Mouse (Mus musculus) erythroblast, embryonic 14.5 days (primary cell): ENCODE measurements around the gene Syp. TPM values are rescaled to one million over a fixed set of nuclear protein-coding genes. Genes with fewer than 3 reads are reported as not detected.

Source experiments
- H3K27me3 ChIP-seq: 2 replicates; pipeline ENCODE4 v1.6.1; 2012; ENCODE audit warnings: inconsistent platforms; ENCODE audit not compliant: control insufficient read depth
- H3K36me3 ChIP-seq: 2 replicates; pipeline ENCODE4 v1.6.1; 2012; ENCODE audit warnings: mild to moderate bottlenecking, inconsistent platforms; ENCODE audit not compliant: control insufficient read depth
- H3K4me1 ChIP-seq: 2 replicates; pipeline ENCODE4 v1.6.1; 2012; ENCODE audit warnings: inconsistent platforms; ENCODE audit not compliant: control insufficient read depth
- H3K4me3 ChIP-seq: replicated peaks from 2 replicates; pipeline ENCODE3; 2012; ENCODE audit warnings: moderate library complexity, mild to moderate bottlenecking, inconsistent platforms
- H3K9me3 ChIP-seq: 2 replicates; pipeline ENCODE4 v1.6.1; 2012; ENCODE audit warnings: low read length, inconsistent platforms, mixed read lengths; ENCODE audit not compliant: control insufficient read depth
- GATA1 ChIP-seq: IDR thresholded peaks from 2 replicates; pipeline ENCODE4 v1.6.1; 2012; ENCODE audit warnings: low read length, inconsistent platforms, mixed read lengths
- TAL1 ChIP-seq: IDR thresholded peaks from 3 replicates; pipeline ENCODE4 v1.6.1; 2012; ENCODE audit warnings: low read length, inconsistent platforms, mixed read lengths
- polyA plus RNA-seq: library from polyadenylated mRNA; stranded (reverse); fragments of >175 nt; gene quantifications from 2 replicates; pipeline ENCODE4 v1.2.3, GENCODE M21; 2012

Gene Syp
- polyA plus RNA-seq, 1 experiment = 0.04 TPM

DNA sequence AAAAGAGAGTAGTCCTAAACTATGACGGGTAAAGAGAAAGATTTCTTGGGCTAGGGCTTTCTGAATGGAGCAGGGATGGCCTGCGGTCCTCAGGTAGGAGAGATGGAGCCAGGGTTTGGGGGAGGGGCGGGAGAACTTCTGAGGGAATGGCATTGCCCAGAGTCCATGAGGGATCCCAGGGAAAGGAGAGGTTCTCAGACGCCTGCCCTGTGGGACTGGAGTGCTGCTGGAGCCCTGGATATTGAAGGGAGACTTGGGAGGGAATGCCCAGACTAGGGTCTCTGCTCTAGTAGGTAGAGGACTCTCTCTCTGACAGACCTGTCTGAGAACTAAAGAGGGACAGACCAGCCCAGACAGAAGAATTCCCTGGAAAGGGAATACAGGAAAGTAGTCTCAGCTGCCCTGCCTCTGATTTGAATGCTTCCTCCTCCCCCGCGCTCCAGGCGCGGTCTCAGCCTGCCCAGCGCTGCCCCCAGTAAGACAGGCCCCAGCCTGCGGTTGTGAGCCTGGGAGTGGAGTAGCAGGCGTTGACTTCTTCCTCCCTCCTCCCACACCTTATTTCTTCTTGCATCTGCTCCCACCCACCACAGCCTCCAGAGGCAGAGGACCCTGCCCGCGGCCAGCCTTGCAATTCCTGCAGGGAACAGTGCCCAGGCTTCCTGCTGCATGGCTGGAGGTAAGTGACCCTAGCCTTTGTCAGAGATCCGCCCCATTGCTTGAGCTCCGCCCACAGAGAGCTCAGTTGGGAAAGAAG is 19.9 kb downstream of the Syp start:
- H3K36me3 ChIP-seq = no peaks in the 10 kb centered on the region
- H3K4me3 ChIP-seq = no peak overlapping the region
- H3K9me3 ChIP-seq = no peaks in the 10 kb centered on the region
- TF ChIP-seq GATA1 = no peak
- TF ChIP-seq TAL1 = no peak
- H3K27me3 ChIP-seq = peaks cover 13% of the 10 kb centered on the region
- peaks cover 6% of the 10 kb centered on the region for H3K4me1 ChIP-seq

DNA sequence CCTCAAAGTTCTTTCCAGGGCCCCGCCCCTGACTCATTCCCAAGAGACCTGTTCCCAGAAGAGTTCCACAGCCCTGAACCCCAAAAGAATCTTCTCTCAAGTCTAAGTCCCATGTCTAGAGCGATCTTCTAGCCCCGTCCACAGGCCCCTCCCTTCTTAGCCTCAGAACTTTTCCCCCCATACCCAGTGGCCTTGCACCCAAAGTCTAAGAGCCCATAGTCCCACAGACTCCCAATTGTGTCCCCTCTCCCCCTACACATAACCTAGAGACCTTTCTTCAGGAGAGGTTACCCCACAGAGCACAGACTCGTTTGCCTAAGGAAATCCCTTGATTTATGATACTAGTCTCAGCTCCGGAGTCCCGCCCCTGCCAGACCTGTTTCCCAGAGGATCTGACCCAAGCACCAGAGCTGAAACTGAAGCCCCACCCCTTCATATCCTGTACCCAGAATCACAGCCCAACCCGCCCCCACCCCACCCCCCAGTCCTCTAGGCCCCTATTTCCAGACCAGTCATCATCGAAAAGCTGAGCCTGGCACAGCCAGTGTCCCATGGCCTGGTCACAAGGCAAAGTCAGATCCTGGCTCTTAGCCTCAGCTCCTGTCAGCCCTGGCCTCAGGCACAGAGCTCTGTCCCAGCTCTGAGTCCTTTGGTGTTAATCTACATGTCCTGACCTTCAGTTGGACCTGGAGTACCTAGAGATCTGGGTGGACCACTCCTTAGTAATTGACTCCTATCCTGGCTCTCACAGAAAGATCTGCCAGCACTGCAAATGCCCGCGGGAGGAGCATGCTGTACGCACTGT is 20.7 kb downstream of the Syp start:
- H3K9me3 ChIP-seq = no peaks in the 10 kb centered on the region
- TF ChIP-seq GATA1 = no peak
- no peak for TF ChIP-seq TAL1
- peaks cover 6% of the 10 kb centered on the region for H3K4me1 ChIP-seq
- no peaks in the 10 kb centered on the region for H3K36me3 ChIP-seq
- H3K27me3 ChIP-seq = peaks cover 13% of the 10 kb centered on the region
- H3K4me3 ChIP-seq = no peak overlapping the region

DNA sequence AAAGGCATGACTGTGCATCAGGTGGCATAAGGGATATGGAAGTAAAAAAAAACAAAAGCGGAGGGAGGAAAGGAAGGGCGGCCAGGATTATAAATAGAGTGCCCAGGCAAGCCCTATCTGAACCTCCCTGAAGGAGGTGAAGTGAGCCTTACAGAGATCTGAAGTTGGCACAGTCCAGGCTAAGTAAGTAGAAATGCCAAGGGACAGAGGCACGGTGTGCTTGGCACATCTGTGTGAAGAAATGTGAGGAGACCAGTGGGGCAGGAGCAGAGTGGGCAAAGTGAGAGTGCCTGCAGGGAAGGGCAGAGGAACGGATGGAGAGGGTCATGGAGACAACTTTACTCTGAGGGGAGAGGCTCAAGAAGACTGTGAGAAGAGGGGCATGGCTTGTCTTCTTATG is 22.8 kb downstream of the Syp start:
- Histone ChIP-seq H3K4me1 (peaks cover 6% of the 10 kb centered on the region), H3K9me3 (no peaks in the 10 kb centered on the region), H3K4me3 (no peak overlapping the region), H3K36me3 (no peaks in the 10 kb centered on the region; the same call in 1 of the 2 replicates), H3K27me3 (peaks cover 13% of the 10 kb centered on the region)
- TF ChIP-seq GATA1 (no peak), TAL1 (no peak)

DNA sequence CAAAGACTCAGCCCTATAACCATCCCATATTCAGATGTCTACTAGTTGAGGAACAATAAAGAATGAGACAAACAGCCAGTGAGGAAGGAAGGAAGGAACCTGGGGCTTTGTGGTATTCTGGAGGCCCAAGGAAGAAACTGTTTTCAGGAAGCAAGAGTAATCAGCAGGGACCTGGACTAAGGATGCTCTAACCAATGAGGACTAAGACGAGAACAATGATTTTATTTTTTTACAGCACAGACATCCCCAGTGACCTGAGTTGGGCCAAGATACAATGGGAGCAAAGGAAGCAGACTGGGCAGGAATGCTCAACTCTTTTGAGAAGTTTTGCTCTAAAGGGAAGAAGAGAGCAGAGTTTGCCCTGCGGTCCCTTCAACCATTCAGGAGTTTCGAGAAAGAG is 24.7 kb downstream of the Syp start:
- Histone ChIP-seq H3K27me3 (peaks cover 2% of the 10 kb centered on the region), H3K9me3 (peaks cover 3% of the 10 kb centered on the region; the same call in 1 of the 2 replicates), H3K36me3 (no peaks in the 10 kb centered on the region; the same call in 1 of the 2 replicates), H3K4me1 (peaks cover 3% of the 10 kb centered on the region), H3K4me3 (no peak overlapping the region)
- TF ChIP-seq TAL1 (no peak), GATA1 (no peak)

DNA sequence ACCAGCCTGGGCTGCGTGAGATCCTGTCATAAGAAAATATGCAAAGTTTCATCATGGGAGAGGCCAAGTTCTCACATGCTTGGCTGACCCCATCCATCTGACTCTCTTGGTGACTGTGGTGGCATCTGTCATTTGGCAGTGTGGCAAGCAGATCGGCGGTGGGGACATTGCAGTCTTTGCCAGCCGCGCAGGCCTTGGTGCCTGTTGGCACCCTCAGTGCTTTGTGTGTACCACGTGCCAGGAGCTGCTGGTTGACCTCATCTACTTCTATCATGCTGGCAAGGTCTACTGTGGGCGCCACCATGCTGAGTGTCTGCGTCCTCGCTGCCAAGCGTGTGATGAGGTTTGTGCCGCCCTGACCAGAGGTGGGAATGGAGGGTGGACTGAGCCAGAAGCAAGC is 26.5 kb downstream of the Syp start:
- H3K4me1 ChIP-seq = no peaks in the 10 kb centered on the region; the same call in 1 of the 2 replicates
- H3K36me3 ChIP-seq = no peaks in the 10 kb centered on the region; the same call in 1 of the 2 replicates
- TF ChIP-seq TAL1 = no peak
- no peak for TF ChIP-seq GATA1
- peaks cover 3% of the 10 kb centered on the region; the same call in 1 of the 2 replicates for H3K9me3 ChIP-seq
- no peak overlapping the region for H3K4me3 ChIP-seq
- no peaks in the 10 kb centered on the region for H3K27me3 ChIP-seq

DNA sequence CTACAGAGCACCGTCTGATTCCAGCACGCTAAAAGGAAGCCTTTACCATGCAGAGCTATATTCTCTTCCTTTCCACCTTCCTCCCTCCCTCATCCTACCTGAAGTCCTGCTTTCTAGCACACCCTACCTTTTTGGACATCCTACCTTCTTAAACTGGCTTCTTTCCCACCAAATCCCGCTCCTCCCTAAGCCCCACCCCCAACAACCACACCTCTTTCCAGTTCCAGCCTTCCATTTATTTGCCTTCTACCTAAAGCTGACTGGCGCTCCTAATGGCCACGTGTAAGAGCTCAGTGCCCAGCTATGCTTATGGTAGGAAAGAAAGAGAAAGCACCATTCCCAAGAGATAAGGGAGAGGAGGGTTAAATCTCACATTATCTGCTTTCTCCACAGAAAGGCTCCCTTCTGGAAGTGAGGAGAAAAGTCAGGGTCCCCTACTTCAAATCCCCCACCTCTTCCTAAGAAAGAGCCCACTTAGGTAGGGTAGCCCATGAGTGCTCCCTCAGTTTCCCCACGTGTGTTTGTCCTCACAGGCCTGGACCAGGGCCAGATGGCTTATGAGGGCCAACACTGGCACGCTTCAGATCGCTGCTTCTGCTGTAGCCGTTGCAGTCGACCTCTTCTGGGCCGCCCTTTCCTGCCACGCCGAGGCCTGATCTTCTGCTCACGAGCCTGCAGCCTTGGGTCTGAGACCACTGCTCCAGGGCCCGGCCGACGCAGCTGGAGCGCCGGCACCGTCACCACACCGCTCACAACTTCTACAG is 27.6 kb downstream of the Syp start:
- Histone ChIP-seq H3K9me3 (peaks cover 8% of the 10 kb centered on the region), H3K4me1 (peaks cover 11% of the 10 kb centered on the region), H3K36me3 (no peaks in the 10 kb centered on the region; the same call in 1 of the 2 replicates), H3K4me3 (no peak overlapping the region), H3K27me3 (peaks cover 2% of the 10 kb centered on the region)
- no peak for TF ChIP-seq TAL1
- TF ChIP-seq GATA1 = no peak

DNA sequence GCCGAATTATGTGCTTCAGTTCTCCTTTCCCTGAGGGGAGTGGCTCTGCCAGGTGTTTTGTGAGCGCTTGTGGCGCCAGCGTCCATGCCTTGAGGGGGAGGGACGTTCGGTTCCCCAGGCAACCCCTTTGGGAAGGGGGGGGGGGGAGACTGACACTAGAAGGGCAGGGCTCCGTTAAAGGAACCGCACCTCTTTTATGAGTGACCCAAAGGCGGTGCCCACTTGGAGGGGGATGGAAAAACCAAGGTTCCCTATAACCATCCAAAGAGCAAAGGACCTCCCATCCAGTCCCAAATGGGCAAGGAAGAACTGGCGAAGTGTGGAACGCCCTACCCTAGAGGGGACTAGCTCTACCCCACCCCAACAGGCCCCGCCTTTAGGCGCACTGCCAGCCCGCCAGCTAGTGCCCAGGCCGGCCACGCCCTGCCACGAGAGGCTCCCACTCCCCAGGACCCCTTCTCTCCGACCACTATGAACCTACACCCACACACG is 32.2 kb downstream of the Syp start:
- no peaks in the 10 kb centered on the region; the same call in 1 of the 2 replicates for H3K36me3 ChIP-seq
- TF ChIP-seq GATA1 (no peak), TAL1 (no peak)
- peaks cover 9% of the 10 kb centered on the region for H3K9me3 ChIP-seq
- H3K27me3 ChIP-seq = peaks cover 9% of the 10 kb centered on the region
- peaks cover 30% of the 10 kb centered on the region for H3K4me1 ChIP-seq
- peak overlapping the region; percentile 63 for H3K4me3 ChIP-seq

DNA sequence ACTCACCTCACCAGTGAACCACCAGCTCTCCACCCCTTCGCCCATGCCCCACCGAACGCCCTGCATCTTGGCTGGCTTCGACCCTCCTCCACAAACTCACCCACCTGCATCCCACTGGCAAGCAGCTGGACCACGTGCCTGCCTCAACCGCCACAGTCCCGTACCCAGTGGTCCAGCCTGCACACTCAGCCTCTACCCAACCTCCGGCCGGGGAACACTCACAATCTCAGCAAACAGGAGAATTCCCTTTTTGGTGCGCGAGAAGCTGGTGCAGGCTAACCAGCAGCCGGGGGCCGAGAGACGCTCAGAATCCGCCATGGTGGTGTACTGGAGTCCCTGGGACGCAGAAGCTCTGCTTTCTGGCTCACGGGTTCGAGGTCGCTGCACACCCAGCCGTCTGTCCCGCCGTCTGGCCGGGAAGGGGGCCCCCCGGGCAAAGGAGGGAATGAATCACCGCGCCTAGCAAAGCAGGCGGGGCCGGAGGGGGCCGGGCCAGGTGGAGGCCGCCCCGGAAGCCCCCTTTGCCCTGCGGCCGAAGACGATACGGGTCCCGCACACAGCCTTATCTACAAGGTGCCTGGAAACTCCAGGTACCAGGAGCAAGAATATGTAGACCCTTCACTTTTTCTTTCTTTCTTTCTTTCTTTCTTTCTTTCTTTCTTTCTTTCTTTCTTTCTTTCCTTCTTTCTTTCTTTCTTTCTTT is 32.8 kb downstream of the Syp start, which contains the start of gene Plp2:
Gene Plp2, minus strand, starts transcription at position 470 of the 703 bp plus-strand sequence.
- Histone ChIP-seq H3K4me1 (peaks cover 30% of the 10 kb centered on the region), H3K36me3 (no peaks in the 10 kb centered on the region; the same call in 1 of the 2 replicates), H3K4me3 (peak within 1 kb of the TSS; percentile 63), H3K27me3 (peaks cover 9% of the 10 kb centered on the region), H3K9me3 (peaks cover 9% of the 10 kb centered on the region)
- TF ChIP-seq TAL1 = no peak
- no peak for TF ChIP-seq GATA1
